Mouse (Mus musculus): ENCODE data around the gene Tmem200c. TPM values are rescaled to one million over a fixed set of nuclear protein-coding genes. Genes with fewer than 3 reads are reported as not detected.

Tmem200c gene
- polyA plus RNA-seq, 1 experiment from 2014 or later: 2.1 TPM

DNA sequence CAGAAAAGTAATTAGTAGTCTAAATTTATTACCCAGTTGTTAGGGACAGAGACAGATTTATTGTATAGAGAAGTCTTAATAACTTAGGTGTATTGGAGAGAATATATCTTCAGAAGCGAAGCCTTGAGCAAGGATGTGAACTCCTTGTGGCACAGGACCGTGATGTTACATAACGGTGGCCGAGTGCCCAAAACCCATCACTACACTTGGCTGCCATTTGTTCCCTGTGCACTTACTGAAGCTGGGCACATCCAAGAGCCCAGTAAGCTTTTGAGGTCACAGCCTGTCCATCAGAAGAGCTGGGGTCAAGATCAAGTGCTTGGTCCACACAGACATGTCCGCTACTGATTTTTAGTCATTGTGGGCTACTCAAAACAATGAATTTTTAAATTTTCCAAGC is 19.5 kb downstream of the Tmem200c start:
- 82% methylated on average over 5 of the region's 5 CpGs for WGBS
- H3K9me3 ChIP-seq (ENCODE audit: control insufficient read depth, low read length): no peaks in the 10 kb centered on the region
- H3K4me3 ChIP-seq (replicated peaks; ENCODE audit: low read length): no peak overlapping the region
- peaks cover 11% of the 10 kb centered on the region for H3K4me1 ChIP-seq (replicated peaks; ENCODE audit: control insufficient read depth, insufficient read depth, low read length)
- no peak overlapping the region for H3K9ac ChIP-seq (replicated peaks; ENCODE audit: low read depth, low read length)
- no peak overlapping the region for H3K4me2 ChIP-seq (ENCODE audit: low read length)
- no peak for ATAC-seq
- H3K27me3 ChIP-seq (replicated peaks; ENCODE audit: control insufficient read depth, insufficient read depth, low read length): no peaks in the 10 kb centered on the region; the same call in 1 of the 2 replicates
- no peaks in the 10 kb centered on the region for H3K36me3 ChIP-seq (ENCODE audit: control insufficient read depth, insufficient read depth)
- H3K27ac ChIP-seq (ENCODE audit: low read length): no peak overlapping the region

DNA sequence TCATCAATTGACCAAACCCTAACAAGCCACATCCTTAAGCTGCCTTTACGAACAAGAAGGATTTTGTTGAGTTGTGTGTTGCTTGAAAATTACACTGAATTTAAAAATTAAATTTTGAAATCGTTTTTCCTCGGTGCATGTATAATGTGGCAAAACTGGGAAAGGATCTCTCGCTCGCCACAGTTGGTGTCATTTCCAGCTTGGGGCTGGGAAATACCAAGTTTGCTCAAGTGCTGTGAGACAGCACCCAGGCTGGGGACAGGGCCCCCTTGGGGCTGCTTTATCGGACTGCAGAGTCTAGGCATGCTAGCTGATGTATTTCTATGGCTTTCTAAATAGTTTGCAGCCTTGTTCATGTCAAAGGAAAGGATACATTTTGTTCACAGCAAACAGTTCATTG is 22.3 kb downstream of the Tmem200c start:
- H3K27me3 ChIP-seq (replicated peaks; ENCODE audit: control insufficient read depth, insufficient read depth, low read length): no peaks in the 10 kb centered on the region
- no peak overlapping the region for H3K4me3 ChIP-seq (replicated peaks; ENCODE audit: low read length)
- no peaks in the 10 kb centered on the region for H3K4me1 ChIP-seq (replicated peaks; ENCODE audit: control insufficient read depth, insufficient read depth, low read length)
- no peaks in the 10 kb centered on the region for H3K9me3 ChIP-seq (ENCODE audit: control insufficient read depth, low read length)
- no peak for ATAC-seq
- 69% methylated on average over 6 of the region's 6 CpGs for WGBS
- no peaks in the 10 kb centered on the region for H3K36me3 ChIP-seq (ENCODE audit: control insufficient read depth, insufficient read depth)
- no peak overlapping the region for H3K27ac ChIP-seq (ENCODE audit: low read length)
- no peak overlapping the region for H3K4me2 ChIP-seq (ENCODE audit: low read length)
- H3K9ac ChIP-seq (replicated peaks; ENCODE audit: low read depth, low read length): no peak overlapping the region

DNA sequence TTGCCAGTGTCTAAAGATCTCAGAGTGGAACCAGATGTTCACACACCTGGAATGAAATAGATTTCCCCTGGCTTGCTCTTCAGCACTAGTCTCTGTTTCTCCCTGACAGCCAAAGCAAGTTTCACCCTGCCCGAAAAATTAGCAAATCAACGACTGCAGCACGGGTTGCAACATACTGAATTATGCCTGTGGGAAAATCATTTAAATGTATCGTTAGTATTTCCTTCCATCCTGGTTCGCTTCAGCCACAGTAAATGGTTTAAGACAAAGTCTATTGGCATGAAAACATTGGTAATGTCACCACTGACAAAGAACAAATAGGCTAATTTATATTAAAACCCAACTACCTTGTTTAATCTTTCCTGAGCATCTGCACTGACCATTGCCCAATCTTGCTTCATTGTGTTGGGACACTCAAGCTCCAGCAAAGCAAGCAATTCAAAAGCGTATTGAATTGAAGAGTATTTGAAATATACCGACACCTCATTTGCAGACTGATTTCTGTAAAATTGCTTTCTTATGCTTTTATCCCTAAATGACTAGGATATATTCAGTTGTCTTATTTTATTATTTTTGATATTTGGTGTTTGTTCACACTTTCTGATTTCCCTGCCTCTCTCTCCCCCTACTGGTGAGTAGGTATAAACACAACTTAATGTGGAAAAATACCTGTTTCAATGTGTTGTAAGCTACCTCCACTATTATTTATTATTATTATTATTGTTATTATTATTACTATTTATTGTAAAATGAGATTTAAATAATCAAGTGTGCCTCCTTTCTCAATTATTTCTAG is 25.9 kb downstream of the Tmem200c start:
- Histone ChIP-seq H3K4me2 (ENCODE audit: low read length) (no peak overlapping the region), H3K36me3 (ENCODE audit: control insufficient read depth, insufficient read depth) (no peaks in the 10 kb centered on the region)
- 61% methylated on average over 7 of the region's 7 CpGs for WGBS

DNA sequence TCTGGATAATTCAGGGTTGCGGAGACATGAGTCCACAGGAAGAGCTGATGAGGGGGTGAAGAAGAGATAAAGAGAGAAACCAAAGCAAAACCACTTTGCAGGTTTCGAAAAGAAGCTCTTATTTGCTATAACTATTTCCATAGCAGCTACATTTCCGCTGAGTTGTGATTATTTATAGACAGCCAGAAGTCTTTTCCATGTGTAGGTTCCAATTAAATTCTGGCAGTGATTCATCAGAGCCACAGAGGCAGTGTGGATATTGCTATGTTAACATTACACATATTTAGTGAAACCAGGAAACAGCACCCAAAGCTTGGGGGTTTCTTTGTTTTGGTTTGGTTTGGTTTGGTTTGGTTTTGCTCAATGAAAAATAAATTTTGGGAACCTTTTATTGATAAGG is 37.8 kb downstream of the Tmem200c start:
- H3K9me3 ChIP-seq (ENCODE audit: control insufficient read depth, low read length): no peaks in the 10 kb centered on the region
- H3K27ac ChIP-seq (ENCODE audit: low read length): no peak overlapping the region
- H3K27me3 ChIP-seq (replicated peaks; ENCODE audit: control insufficient read depth, insufficient read depth, low read length): no peaks in the 10 kb centered on the region
- ATAC-seq: no peak
- 77% methylated on average over 3 of the region's 3 CpGs for WGBS
- H3K4me1 ChIP-seq (replicated peaks; ENCODE audit: control insufficient read depth, insufficient read depth, low read length): no peaks in the 10 kb centered on the region
- H3K36me3 ChIP-seq (ENCODE audit: control insufficient read depth, insufficient read depth): no peaks in the 10 kb centered on the region
- H3K4me3 ChIP-seq (replicated peaks; ENCODE audit: low read length): no peak overlapping the region
- no peak overlapping the region for H3K9ac ChIP-seq (replicated peaks; ENCODE audit: low read depth, low read length)
- H3K4me2 ChIP-seq (ENCODE audit: low read length): no peak overlapping the region

More for the DNA sequence above, 25.9 kb downstream of the Tmem200c start:
- Histone ChIP-seq H3K4me1 (replicated peaks; ENCODE audit: control insufficient read depth, insufficient read depth, low read length) (no peaks in the 10 kb centered on the region), H3K9me3 (ENCODE audit: control insufficient read depth, low read length) (no peaks in the 10 kb centered on the region), H3K4me3 (replicated peaks; ENCODE audit: low read length) (no peak overlapping the region), H3K9ac (replicated peaks; ENCODE audit: low read depth, low read length) (no peak overlapping the region), H3K27ac (ENCODE audit: low read length) (no peak overlapping the region), H3K27me3 (replicated peaks; ENCODE audit: control insufficient read depth, insufficient read depth, low read length) (no peaks in the 10 kb centered on the region)
- no peak for ATAC-seq

DNA sequence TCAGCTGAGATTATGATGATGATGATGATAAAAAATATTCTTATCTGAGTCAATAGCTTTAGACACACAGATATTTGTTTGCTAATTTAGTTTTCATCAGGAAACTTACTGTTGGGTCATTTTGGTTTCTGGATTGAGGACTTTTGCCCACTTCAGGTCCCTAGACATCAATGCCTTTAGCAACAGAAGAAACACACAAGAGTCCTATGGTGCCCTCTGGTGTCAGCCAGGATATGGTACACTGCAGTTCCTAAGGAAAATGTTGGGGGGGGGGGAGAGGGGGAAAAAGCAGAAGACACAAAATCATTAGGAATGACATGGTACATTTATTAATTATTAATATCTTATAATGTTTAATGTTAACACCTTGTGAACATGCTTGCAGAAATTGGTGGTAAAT is 42.0 kb downstream of the Tmem200c start:
- Histone ChIP-seq H3K27ac (ENCODE audit: low read length) (no peak overlapping the region), H3K4me2 (ENCODE audit: low read length) (no peak overlapping the region), H3K9ac (replicated peaks; ENCODE audit: low read depth, low read length) (no peak overlapping the region), H3K36me3 (ENCODE audit: control insufficient read depth, insufficient read depth) (no peaks in the 10 kb centered on the region), H3K27me3 (replicated peaks; ENCODE audit: control insufficient read depth, insufficient read depth, low read length) (no peaks in the 10 kb centered on the region), H3K4me3 (replicated peaks; ENCODE audit: low read length) (no peak overlapping the region), H3K9me3 (ENCODE audit: control insufficient read depth, low read length) (no peaks in the 10 kb centered on the region), H3K4me1 (replicated peaks; ENCODE audit: control insufficient read depth, insufficient read depth, low read length) (no peaks in the 10 kb centered on the region)
- no peak for ATAC-seq

DNA sequence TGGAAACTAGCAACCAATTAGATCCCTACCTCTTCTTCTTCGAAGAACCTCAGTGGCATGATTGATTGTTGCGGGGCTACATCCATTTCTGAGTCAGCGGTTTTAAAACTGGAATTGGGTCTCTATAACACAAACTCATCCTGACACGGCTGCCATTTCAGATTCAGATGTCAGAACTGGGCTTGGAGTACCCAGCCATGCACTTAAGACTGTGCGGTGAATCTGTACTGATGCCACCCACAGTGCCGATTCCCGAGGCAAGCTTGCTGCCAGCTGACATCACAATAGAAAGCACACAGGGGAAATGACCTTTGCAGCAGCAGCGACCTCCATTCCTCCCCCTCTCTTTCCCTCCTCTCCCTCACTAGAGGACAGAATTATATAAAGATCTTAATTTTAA is 47.6 kb downstream of the Tmem200c start:
- Histone ChIP-seq H3K9me3 (ENCODE audit: control insufficient read depth, low read length) (no peaks in the 10 kb centered on the region), H3K4me2 (ENCODE audit: low read length) (no peak overlapping the region), H3K4me3 (replicated peaks; ENCODE audit: low read length) (no peak overlapping the region), H3K4me1 (replicated peaks; ENCODE audit: control insufficient read depth, insufficient read depth, low read length) (peaks cover 6% of the 10 kb centered on the region; the same call in 1 of the 2 replicates), H3K27ac (ENCODE audit: low read length) (no peak overlapping the region), H3K9ac (replicated peaks; ENCODE audit: low read depth, low read length) (no peak overlapping the region), H3K36me3 (ENCODE audit: control insufficient read depth, insufficient read depth) (no peaks in the 10 kb centered on the region), H3K27me3 (replicated peaks; ENCODE audit: control insufficient read depth, insufficient read depth, low read length) (no peaks in the 10 kb centered on the region)
- ATAC-seq: no peak
- 47% methylated on average over 8 of the region's 8 CpGs for WGBS

DNA sequence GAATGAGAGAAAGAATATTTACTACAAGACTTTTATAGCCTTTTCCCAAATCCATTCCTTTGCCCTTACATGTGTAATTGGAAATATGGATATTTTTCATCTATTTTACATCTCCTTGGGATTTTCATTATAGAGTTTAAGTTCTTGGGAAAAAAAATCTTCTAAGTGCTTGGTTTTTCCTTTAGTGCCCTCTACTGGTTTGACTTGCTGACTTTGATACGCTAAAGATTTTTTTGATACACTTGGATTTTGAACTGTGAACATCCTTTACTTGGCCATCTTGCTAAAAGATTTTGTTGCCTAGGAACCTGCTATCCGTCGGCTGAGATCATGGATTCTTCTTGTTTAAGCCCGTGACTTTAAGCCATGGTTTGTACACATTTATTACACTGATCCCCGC is 48.8 kb downstream of the Tmem200c start:
- H3K9ac ChIP-seq (replicated peaks; ENCODE audit: low read depth, low read length): no peak overlapping the region
- H3K27ac ChIP-seq (ENCODE audit: low read length): no peak overlapping the region
- H3K4me2 ChIP-seq (ENCODE audit: low read length): no peak overlapping the region
- H3K27me3 ChIP-seq (replicated peaks; ENCODE audit: control insufficient read depth, insufficient read depth, low read length): no peaks in the 10 kb centered on the region
- H3K36me3 ChIP-seq (ENCODE audit: control insufficient read depth, insufficient read depth): no peaks in the 10 kb centered on the region
- no peak overlapping the region for H3K4me3 ChIP-seq (replicated peaks; ENCODE audit: low read length)
- H3K4me1 ChIP-seq (replicated peaks; ENCODE audit: control insufficient read depth, insufficient read depth, low read length): peaks cover 6% of the 10 kb centered on the region; the same call in 1 of the 2 replicates
- 64% methylated on average over 5 of the region's 5 CpGs for WGBS
- no peaks in the 10 kb centered on the region for H3K9me3 ChIP-seq (ENCODE audit: control insufficient read depth, low read length)
- ATAC-seq: no peak

DNA sequence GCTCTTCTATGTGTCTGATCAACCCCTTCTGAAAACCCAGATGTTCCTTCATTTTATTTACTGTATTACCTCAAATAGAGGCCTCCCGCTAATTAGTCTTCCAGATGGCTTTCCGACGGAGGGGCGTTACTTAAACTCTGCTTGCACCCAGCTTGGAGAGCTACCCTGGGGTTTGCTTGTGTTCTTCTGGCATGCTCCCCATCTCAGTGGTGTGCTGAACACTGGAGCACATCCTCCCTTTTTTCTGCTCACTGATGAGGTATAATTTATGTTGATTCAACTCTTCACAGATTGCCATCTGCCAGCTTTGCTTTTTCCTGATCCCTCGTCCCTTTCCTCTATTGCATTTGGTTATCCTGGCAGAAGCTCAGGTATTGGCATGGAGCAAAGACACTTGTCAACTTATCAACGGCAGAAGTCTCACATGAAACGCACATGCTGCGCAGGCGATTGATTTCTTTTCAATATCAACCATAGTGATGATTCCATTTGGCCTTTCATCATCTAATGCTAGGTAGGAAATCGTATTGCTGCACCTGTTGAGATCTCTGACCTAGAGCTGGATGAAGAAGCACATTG is 49.6 kb downstream of the Tmem200c start:
- Histone ChIP-seq H3K9me3 (ENCODE audit: control insufficient read depth, low read length) (no peaks in the 10 kb centered on the region), H3K4me1 (replicated peaks; ENCODE audit: control insufficient read depth, insufficient read depth, low read length) (peaks cover 6% of the 10 kb centered on the region; the same call in 1 of the 2 replicates), H3K27ac (ENCODE audit: low read length) (no peak overlapping the region), H3K4me2 (ENCODE audit: low read length) (no peak overlapping the region), H3K36me3 (ENCODE audit: control insufficient read depth, insufficient read depth) (no peaks in the 10 kb centered on the region), H3K4me3 (replicated peaks; ENCODE audit: low read length) (no peak overlapping the region), H3K9ac (replicated peaks; ENCODE audit: low read depth, low read length) (no peak overlapping the region), H3K27me3 (replicated peaks; ENCODE audit: control insufficient read depth, insufficient read depth, low read length) (no peaks in the 10 kb centered on the region)
- ATAC-seq: peak; percentile 58
- WGBS: 61% methylated on average over 10 of the region's 10 CpGs

DNA sequence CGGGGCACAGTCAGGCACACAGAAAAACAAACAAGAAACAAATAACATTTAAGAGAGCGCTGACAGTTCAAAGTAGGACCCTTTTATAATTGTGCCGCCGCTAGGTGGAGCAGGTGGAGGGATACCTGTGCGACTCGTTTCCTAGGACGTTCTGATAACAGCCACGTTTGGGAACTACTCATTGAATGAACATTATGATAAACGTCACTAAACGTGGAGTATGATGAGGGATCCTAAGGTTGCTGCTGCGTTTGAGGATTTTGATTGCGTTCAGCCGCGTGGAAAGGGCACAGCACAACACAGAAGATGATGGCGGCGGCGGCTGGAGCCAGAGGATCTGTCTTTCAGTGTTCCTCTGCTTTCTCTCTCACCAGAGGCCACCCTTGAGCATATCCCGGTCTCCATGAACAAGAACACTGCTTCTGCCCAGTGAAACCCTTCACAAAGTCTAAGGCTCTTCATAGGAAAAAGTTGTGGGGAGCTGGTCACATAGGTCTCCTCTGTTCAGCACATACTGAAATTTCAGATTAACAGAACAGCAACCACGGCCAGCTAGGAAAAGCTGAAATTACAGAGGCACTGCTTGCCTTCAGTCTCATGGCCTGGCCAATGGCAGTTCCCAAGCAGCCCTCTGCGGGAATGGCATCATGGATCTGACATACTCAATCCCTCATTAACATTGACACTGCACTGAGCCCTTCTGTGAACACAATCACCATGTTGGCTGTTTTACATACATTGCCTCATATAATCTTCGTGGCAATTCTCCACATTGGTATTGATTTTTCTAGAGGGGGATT is 55.5 kb downstream of the Tmem200c start:
- Histone ChIP-seq H3K27me3 (replicated peaks; ENCODE audit: control insufficient read depth, insufficient read depth, low read length) (no peaks in the 10 kb centered on the region), H3K27ac (ENCODE audit: low read length) (no peak overlapping the region), H3K9ac (replicated peaks; ENCODE audit: low read depth, low read length) (peak overlapping the region; percentile 49), H3K4me2 (ENCODE audit: low read length) (peak overlapping the region; percentile 65), H3K36me3 (ENCODE audit: control insufficient read depth, insufficient read depth) (no peaks in the 10 kb centered on the region), H3K4me1 (replicated peaks; ENCODE audit: control insufficient read depth, insufficient read depth, low read length) (no peaks in the 10 kb centered on the region), H3K4me3 (replicated peaks; ENCODE audit: low read length) (peak overlapping the region; percentile 44), H3K9me3 (ENCODE audit: control insufficient read depth, low read length) (no peaks in the 10 kb centered on the region)
- 11% methylated on average over 21 of the region's 21 CpGs for WGBS
- ATAC-seq: peak; percentile 64

Measured in forebrain, embryonic 16.5 days (tissue).